Mouse (Mus musculus) embryonic fibroblast, embryonic 13.5 days (primary cell): ENCODE measurements at regions not wholly inside any gene's neighbourhood (a gene's known extent, or its start where the extent isn't known, plus 50 kb on each side); places are given as distances from the start of the nearest gene placed in this dataset.

Source experiments
- H3K27ac ChIP-seq: 2 replicates; pipeline ENCODE4 v1.5.1; 2012; ENCODE audit warnings: low read length, control low read depth, inconsistent platforms; ENCODE audit not compliant: insufficient read depth
- H3K4me1 ChIP-seq: 2 replicates; pipeline ENCODE4 v1.6.1; 2011; ENCODE audit warnings: low read length; ENCODE audit not compliant: control insufficient read depth, insufficient read depth
- H3K4me3 ChIP-seq: 2 replicates; pipeline ENCODE4 v1.5.1; 2011; ENCODE audit warnings: mild to moderate bottlenecking, control low read depth, low read length; ENCODE audit not compliant: insufficient read depth
- CTCF ChIP-seq: IDR thresholded peaks from 2 replicates; pipeline ENCODE4 v1.5.1; 2011; ENCODE audit warnings: mild to moderate bottlenecking, control low read depth, low read length, moderate library complexity, borderline replicate concordance; ENCODE audit not compliant: insufficient read depth
- POLR2A ChIP-seq: IDR thresholded peaks from 2 replicates; pipeline ENCODE4 v1.6.1; 2011; ENCODE audit warnings: low read depth, mild to moderate bottlenecking, control low read depth, low read length, moderate library complexity

DNA sequence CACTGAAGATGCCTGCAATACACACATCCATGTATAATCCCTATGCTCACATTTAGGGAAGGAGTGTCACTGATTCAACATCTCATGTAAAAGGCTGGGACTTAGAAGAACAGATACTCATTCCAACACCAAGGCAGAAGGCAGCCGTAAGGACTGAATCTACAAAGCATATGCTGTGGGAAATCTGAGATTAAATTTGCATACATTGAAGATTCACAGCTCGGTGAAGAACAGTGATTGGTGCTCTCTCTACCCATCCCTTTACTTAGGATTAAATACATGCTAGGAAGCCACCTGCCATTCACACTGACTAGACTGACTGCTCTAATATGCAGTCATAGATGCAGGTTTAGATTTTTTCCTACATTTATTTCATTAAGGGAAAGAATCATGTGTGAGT lies 1476.5 kb upstream of the Lrrc6 start:
- TF ChIP-seq CTCF, result no peak
- TF ChIP-seq POLR2A, result no peak
- H3K4me3 ChIP-seq, result no peak overlapping the region
- no peaks in the 10 kb centered on the region for H3K4me1 ChIP-seq
- H3K27ac ChIP-seq, result no peak overlapping the region

DNA sequence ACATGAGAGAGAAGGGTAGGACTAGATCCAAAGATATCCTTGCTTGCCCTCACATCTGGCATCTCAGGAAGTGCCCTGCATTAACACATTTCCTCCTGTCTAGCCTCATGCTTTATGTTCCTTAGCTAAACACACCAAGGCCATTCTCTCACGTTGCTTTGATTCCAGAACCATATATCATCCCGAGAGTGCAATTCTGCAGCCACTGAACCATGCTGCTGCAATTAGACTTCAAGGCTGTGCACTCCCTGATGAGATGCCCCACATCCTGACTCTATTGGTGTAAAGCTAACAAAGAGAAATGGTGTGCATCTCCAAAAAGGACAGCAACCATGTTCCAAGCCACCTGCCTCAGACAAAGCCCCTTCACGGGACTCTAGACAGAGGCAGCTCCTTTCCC lies 1471.3 kb upstream of the Lrrc6 start:
- H3K27ac ChIP-seq, result no peak overlapping the region
- no peak overlapping the region for H3K4me3 ChIP-seq
- TF ChIP-seq POLR2A, result no peak
- no peak for TF ChIP-seq CTCF
- H3K4me1 ChIP-seq, result no peaks in the 10 kb centered on the region

GRCm38 (mm10) chr15:67954216-67954615 lies 1453.5 kb upstream of the Lrrc6 start:
- H3K4me3 ChIP-seq, result no peak overlapping the region
- H3K27ac ChIP-seq, result no peak overlapping the region
- no peaks in the 10 kb centered on the region for H3K4me1 ChIP-seq
- TF ChIP-seq POLR2A (no peak), CTCF (no peak)

DNA sequence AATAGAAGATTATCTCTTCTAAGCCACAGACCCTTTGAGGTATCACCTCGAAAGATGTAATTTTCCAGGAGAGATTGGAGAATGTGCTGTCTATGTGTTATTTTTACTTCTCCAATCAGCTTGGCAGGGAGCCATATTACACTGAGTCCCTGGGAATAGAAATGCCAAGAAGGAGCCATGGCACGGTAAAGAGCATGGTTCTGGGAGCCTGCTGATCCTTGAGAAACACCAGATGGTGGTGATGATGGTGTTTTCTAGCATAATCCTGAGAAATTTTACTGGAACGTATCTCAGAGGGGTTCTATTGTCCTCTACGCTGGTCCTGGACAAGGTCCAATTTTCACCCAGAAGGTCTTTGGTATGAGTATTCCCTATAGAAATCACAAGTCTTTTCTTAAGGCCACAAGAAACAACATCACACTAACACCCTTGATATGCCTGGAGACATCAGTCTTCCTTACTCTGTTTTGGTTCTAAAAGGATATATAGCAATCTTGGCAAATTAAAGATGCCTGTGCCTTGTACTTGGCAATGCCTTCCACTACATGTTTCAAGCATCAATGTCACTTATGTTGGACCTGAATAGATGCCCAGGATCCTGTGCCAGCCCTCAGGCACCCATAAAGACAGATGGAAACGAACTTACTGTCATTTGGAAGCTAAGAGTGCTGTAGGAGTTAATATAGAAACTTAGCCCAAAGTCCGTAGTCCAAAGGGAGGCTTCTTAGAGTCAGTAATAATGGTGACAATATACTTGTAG lies 1449.8 kb upstream of the Lrrc6 start:
- no peaks in the 10 kb centered on the region for H3K4me1 ChIP-seq
- TF ChIP-seq POLR2A, result no peak
- TF ChIP-seq CTCF, result no peak
- no peak overlapping the region for H3K4me3 ChIP-seq
- H3K27ac ChIP-seq, result no peak overlapping the region

DNA sequence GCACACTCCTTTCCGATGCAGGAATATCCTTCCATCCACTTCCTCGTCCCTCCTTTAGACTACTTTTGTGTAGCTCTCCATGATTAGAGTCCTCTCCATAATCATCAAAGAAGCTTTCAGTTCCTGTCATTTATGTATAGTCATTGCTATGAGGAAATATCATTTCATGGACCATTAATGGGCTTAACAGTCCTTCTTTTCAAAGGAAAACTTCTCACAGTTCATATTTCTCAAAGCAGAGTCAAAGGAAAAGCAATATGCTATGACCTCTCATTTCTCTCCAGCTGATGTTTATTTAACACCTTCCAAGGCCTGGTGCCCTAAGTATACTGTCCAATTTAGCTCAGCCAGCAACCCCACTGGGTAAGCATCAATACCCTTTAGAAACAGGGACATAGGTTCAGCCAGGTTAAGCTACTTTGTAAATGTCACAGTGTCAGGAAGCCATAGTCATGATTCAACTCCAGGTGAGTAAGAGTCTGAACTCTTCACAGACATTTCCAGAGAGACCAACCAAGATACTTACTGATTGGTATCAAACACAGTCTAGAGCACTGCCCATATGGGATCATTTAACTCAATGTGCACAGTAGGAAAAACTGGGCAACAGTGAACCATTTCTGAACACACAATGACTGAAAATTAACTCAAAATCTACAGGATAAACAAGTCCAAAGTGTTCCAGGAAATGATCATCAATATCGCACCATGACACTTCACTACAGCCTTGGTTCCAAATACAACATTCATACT lies 1443.8 kb upstream of the Lrrc6 start:
- Histone ChIP-seq H3K4me1 (no peaks in the 10 kb centered on the region), H3K27ac (no peak overlapping the region), H3K4me3 (no peak overlapping the region)
- TF ChIP-seq CTCF (no peak), POLR2A (no peak)

GRCm38 (mm10) chr15:67943046-67943445 lies 1442.3 kb upstream of the Lrrc6 start:
- Histone ChIP-seq H3K4me3 (no peak overlapping the region), H3K4me1 (no peaks in the 10 kb centered on the region), H3K27ac (no peak overlapping the region; the same call in 1 of the 2 replicates)
- TF ChIP-seq POLR2A, result no peak
- TF ChIP-seq CTCF, result no peak

DNA sequence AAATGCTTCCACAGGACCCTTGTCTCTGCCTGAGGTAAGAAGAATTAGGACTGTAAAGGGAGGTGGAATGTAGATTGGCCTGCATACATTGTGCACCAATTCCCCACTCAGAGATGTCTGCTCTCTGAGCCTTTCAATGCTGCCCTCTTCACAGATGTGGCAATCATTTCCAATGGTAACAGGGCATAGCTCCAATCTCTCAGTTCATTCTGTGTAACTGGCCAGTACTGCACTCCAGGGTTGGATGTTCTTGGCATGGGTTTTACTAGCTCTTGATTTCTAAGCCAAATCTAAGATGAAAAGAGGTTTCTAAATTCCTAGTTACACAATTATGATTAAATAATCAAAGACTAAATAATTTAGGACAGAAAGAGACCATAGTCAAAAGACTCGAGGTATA lies 1439.8 kb upstream of the Lrrc6 start:
- H3K4me1 ChIP-seq, result no peaks in the 10 kb centered on the region
- no peak overlapping the region for H3K27ac ChIP-seq
- no peak for TF ChIP-seq CTCF
- no peak for TF ChIP-seq POLR2A
- no peak overlapping the region for H3K4me3 ChIP-seq

DNA sequence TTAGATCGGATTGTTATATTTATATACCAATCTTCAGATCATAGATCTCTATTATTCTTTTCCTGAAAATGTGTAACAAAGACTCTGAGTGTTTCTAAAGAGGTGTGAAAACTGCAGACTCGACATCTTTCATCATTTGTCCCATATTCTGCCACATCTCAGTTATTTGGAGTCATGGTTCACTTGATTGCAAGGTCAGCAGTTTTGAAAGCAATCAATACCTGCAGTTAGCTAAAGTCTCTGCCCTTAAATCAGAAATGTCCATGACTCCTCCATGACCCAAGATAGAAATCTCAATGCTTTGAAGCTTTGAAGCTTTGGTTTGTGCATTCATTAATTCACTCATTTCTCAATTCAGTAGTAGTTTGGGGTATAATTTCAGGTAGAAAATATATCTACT lies 1424.2 kb upstream of the Lrrc6 start:
- Histone ChIP-seq H3K4me1 (no peaks in the 10 kb centered on the region), H3K4me3 (no peak overlapping the region), H3K27ac (no peak overlapping the region)
- TF ChIP-seq CTCF (no peak), POLR2A (no peak)

- no peak overlapping the region for H3K27ac ChIP-seq
- TF ChIP-seq CTCF (no peak), POLR2A (no peak)
- no peaks in the 10 kb centered on the region for H3K4me1 ChIP-seq
- no peak overlapping the region for H3K4me3 ChIP-seq
Measured at GRCm38 (mm10) chr15:67907034-67907433, 1406.3 kb upstream of the Lrrc6 start.

DNA sequence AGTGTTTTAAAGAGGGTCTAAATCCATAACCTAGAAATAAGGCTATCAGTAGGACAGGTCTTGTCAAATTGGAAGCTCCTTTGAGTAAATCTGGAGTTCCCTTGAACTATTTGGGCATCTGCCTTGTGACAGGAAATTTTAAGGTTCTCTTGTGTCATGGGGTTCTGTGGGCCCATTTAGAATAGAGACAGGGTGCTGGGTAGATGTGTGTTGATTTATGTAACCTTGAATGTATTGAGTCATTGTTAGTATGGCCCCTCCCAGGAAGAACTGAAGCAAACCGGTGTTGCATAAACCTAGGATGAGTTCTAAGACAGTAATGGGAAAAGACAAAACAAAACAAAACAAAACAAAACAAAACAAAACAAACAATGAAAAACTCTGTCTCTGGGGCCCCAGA lies 1404.6 kb upstream of the Lrrc6 start:
- Histone ChIP-seq H3K4me3 (no peak overlapping the region), H3K27ac (no peak overlapping the region), H3K4me1 (no peaks in the 10 kb centered on the region)
- TF ChIP-seq CTCF, result no peak
